Mouse (Mus musculus) urinary bladder, postnatal 10 days (tissue): ENCODE measurements around the gene Megf6.

Source experiments
- DNase-seq: peaks from one replicate; pipeline ENCODE4 v3.0.0; 2022; ENCODE audit warnings: low spot score

Megf6 gene

DNA sequence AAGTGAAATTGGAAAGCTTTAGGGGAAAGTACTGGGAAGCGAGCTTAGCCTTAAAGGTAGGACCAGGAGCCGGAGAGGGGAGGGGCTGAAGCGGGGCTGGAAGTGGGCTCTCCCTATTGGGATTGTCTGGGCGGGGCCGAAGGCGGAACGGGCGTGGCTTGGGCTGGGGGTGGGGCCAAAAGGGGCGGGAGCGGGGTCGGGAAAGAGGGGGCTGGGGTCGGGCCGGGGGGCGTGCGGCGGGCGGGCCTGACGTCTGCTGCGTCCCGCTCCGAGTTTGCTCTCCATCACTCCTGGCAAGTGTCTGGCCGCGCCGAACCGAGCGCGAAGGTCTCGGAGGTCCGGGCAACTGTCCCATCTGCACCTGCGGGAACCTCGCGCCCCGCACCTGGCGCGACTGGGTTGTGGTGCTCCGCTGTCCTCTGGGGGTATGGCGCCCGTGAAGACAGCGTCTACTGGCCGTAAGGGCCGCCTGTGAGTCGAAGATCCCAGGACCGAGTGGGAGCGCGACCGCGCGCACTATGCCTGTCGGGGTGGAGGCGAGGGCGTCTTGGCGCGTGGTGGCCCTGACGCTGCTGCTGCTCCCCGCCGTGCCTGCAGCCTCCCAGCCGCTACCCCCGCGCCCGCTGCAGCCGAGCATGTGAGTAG lies at the start of gene Megf6:
Gene Megf6, plus strand, starts transcription at position 225 of the 645 bp plus-strand sequence.
- DNase-seq: no peak

DNA sequence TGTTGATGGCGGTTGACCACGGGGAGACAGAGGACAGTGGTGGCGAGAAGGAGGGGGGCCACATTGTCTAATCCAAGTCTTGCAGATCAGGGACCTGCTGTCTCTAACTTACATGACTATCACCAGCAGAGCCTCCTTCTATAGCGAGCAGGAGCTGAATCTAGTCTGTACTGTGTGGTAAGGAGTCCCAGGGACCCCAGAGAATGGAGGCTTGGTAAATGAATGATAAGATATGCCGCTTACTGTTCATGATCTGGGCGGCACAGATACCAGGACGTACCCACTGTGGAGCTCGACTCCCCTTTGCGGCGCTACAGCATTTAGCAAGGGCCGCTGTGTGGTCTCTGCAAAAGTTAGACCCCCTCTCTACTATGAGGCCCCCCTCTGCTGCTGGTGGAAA lies 48.7 kb upstream of the Megf6 start:
- DNase-seq: no peak

DNA sequence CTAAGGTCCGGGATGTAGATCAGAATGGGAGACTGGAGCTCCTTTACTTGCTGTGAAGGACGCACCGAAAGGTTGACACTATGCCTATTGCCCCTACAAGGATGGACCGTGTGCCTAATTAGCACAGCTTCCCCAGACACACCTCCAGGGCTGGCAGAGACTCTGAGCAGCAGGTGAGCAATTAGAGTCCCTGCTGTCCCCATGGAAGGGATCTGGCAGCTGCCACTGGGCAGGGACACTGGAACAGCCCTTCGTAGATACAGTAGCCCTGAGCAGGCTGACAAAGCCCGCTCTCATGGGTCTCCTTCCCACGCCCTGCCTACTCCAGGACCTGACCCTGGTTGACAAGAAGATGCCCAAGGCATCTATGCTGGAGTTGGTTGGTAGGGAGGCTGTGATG lies 48.2 kb upstream of the Megf6 start:
- DNase-seq: no peak

DNA sequence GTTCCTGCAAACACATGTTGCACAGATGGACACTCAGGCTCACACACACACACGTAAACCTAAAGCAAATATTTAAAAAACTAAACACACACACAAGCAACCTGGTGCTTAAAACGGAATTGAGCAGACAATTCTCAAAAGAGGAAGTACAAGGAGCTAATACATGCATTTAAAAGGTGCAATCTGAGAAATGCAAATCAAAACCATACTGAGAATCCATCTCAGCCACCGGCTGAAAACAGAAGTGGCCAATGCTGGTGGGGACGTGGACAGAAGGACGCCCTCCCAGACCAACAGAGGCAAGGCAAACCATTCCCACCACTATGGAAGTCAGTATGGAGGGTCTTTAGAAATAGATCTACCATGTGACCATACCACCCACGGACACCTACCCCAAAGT lies 47.0 kb upstream of the Megf6 start:
- DNase-seq: no peak

DNA sequence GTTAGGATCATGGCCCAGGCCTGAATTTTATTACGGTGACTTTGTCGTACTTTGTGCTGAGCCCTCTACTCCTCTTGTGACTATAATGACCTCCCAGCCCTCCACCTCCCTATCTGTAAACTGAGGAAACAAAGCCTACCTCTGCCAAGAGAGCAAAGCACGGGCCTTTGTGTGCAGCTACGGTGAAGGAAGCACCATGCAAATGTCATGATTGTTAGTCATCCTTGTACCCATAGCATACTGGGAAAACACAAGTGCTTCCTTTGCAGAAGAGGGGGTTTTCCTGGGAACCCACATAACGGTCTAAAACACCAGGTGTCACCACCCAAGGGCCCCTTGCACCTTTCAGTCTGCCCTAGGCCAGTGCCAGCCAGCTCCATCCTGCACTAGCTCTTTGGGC lies 45.3 kb upstream of the Megf6 start:
- no peak for DNase-seq

DNA sequence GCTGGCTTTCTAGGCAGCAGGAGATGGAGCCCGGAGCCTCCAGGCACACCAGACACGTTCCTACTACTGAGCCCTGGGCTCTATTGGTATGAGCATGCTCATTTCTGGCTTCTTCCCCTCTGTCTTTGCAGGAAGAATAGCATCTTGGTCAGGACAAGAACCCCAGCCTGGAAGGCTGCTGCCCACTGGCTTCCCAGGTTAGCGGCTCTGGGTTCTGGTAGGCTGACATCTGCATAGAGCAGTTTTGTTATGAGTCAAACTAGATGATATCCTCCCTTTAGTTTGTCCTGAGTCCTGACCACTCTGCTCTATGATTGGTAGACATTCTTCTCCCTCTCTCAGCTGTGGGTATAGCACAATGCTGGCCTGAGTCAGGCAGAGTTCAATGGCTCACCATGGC lies 43.3 kb upstream of the Megf6 start:
- DNase-seq: no peak

DNA sequence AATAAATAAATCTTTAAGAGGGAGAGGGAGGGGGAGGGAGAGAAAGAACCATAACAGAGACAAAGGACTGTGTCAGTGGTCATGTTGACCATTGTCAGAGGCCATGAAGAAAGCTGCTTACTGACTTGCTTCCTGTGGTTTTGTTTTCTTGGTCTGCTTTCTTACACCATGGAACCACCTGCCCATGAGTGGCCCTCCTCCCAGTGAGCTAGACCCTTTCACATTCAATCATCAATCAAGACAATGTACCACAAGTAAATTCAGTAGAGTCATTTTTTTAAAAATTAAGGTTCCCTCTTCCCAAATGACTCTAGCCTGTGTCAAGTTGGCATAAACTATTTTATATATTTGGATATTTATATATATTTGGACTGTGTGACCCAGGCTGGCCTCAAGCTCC lies 40.6 kb upstream of the Megf6 start:
- no peak for DNase-seq

DNA sequence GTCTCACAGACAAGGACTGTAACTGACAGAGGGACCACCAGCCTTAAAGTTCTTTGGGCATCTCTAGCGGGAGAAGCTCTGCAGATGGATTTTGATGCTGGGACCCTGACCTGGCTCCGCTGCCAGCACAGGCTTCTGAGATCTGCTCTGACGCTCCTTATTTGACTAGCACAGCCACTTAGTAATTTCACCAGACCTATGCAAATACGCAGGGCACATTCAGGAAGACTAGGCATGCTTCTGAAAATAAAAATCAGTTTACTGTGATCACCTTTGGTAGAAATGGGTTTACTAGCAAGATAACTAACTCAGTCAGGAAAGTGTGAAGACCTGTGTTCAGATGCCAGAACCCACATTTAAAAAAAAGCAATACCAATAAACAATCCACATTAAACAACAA lies 38.6 kb upstream of the Megf6 start:
- DNase-seq: no peak

DNA sequence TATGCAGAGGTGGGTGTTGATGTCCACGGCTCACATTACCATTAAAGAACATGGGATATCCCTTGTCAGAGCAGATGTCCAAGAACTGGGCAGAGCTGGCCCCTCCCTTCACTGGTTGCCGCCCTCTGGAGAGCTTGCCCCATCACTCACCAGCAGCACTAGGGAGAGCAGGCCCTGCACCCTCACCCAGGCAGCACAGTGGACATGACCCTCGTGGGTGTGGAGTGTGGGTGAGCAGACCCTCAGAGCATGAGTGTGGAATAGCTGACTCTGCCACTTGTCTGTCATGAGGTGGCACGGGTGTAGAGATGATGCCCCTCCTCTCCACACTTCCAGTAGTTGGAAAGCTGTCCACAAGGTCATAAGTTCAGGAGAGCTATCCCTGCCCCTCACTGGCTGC lies 35.7 kb upstream of the Megf6 start:
- DNase-seq: no peak

DNA sequence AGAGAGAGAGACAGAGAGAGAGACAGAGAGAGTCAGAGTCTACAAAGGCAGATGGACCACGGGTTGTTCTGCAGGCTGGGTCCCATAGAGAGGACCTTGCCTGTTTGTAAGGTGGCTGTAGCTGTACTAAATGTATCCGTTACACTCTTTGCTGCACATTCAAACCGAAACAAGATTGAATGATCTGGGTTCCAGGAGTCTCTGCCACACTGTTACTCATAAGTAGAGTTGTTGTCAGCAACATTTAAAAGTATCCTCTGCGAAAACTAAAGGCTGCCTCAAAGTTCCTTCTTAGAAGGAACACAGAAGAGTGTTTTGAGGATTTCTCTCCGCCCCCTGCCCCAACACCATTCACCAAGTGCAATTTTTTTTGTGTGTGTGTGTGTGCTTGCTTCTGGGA lies 33.4 kb upstream of the Megf6 start:
- DNase-seq: no peak

DNA sequence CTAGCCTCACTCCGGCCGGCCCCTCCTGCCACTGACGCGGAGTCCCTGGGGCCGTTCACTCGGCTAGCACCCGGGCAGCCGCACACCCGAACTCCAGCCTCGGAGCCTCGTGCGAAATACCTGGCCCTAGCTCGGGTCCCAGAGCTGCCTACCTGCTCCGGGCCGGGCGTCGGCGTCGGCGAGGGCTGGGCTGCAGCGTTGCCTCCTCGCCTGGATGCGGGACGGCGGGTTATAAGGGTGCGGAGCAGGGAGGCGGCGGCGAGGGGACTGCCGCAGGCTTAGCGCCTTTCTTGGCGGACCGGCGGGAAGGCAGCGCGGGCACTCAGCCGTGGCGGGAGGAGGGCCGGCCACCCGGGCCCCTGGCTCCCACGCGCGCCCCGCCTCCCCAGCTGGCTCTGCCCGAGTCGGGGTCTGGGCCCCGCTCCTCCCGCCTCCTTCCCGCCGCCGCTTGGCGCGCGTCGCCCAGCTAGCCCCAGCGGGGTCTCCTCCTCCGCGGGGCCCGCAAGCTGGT lies 30.8 kb upstream of the Megf6 start:
- DNase-seq: no peak

DNA sequence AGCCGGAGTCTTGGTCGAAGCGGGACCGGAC lies 30.5 kb upstream of the Megf6 start, which contains the start of gene Trp73:
Gene Trp73, minus strand, starts transcription at position 27 of the 31 bp plus-strand sequence.
- no peak for DNase-seq

DNA sequence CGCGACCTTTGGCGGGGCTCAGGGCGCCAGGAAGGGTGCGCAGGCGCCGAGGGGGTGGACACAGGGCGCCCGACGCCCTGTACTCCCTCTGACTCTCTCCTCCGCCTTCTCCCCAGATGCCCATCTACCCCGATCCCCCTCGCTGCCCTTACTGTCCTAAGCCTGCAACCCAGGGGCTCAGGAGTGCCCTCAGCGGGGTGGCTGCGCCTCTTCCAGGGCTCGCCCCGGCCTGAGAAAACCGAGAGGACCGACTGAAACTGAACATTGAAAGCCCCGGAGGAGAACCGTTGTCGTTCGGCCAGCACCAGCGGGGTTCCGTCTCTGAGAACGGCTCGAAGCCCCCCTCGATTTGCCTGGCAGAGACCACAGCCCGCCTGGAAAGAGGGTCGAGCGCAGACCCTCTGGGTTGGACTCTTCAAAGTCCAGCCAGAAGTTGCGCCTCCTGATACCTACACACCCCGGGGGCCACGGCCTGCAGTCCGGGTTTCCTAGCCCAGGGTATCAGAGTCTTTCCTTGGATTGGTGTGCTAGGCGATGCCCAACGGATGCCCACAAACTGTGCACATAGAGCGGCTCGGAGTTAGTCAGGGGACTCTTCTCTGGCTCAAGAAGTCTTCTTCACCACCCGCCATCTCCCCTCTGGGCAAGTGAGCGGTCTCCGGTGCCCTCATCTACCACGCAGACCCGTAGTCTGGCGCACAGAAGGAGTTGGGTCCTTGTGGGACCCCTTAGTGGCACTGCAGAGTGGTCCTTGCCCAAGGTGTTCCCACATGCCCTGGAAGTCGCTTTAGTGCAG lies 30.1 kb upstream of the Megf6 start:
- DNase-seq: no peak

DNA sequence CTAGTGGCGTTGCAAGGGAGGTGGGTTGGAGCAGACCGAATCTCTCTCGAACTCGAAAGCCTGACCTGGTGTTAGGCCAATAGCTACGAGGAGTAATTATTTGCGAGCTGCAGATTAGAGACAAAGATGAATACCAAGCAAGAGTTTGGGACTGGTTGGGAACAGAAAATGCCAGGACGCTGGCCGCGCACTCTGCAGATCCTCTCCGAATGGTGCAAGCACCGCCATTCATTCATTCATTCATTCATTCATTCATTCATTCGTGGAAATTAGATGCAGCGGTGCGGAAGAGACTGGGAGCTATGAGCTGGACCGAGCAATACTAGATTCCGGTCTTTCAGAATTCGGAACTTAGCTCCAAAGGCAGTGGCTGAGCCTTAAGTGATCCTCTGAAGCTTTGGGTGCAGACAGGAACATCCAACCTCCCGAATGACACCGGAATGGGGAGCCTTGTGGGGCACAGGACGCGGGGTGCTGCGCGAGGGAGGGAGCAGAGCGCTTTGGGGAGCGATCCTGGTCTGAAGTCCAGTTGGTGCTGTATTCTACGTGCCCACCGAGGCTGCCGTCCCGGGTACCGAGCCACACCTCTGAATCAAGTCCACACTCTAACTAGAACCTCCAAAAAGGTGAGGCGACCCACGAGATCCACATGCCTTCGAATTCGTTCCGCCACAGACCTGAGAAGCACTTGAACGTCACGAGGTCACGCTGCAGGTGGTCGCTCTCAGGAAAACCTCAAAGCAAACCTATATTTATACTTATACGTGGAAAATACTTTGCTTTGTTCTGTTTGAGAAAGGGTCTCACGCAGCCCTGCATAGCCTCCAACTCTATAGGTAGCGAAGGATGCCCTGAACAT lies 29.3 kb upstream of the Megf6 start:
- DNase-seq: no peak

DNA sequence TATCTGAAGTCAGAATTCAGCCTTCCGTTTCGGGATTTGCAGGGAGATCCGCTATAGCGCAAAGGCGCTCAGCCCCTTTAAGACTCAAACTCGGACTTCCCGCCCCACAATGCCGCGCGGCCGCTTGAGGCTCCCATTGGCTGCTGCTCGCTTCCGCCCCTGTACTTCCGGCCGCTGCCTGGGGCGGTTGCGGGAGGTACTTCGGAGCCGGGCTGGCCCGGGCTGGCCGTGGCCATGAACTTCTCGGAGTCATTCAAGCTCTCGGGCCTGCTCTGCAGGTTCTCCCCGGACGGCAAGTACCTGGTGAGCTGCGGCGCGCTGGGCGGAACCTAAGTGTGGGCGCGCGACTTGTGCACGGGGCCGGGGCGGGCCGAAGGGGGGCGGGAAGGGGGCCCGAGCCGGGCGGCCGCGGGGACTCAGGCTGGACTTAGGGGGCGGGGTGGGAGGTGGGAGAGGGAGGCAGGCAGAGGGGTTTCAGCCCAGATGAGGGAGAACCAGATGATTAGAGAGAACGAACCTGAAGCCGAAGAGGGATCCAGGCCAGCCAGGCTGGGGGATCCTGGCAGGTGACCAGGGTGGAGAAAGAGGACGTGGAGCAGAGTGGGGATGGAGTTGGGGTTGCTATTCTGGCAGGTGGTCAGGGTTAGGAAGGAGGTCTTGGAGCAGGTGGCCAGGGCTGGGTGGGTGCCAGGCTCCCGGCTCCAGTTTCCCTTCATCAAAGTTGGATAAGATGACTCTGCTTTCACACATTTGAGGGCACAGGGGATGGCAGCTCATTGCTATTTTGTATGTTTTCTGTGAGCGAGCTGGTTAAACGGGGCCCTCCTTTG lies 28.1 kb upstream of the Megf6 start, which contains the start of gene Wrap73:
Gene Wrap73, plus strand, starts transcription at position 162 of the 830 bp plus-strand sequence.
- peak; percentile 59 for DNase-seq

DNA sequence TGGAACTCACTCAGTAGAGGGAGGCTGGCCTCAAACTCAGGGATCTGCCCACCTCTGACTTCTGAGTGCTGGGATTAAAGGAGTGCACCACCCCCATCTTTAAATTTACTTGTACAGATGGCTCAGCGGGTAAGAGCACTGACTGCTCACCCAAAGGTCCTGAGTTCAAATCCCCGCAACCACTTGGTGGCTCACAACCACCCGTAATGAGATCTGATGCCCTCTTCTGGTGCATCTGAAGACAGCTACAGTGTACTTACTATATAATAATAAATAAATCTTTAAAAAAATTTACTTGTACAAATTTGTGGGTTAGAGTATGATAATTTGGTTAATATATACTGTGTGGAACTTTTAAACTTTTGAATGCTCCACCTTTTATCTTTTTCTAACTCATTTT lies 25.8 kb upstream of the Megf6 start:
- no peak for DNase-seq

DNA sequence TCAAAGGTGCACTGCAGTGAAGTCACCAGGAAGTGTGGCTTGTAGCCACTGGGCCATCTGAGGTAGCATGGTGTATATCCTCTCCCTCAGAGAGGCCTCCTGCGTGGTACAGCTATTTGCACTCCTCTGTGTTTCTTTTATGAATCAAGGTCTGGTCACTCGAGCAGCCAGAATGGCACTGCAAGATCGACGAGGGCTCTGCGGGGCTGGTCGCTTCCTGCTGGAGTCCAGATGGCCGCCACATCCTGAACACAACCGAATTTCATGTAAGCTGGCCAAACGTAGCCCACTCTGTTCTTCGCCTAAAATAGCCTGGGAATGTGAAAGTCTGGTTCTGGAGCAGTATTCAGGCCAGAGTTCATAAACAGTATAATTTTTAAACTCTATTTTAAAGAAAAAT lies 24.2 kb upstream of the Megf6 start:
- no peak for DNase-seq

DNA sequence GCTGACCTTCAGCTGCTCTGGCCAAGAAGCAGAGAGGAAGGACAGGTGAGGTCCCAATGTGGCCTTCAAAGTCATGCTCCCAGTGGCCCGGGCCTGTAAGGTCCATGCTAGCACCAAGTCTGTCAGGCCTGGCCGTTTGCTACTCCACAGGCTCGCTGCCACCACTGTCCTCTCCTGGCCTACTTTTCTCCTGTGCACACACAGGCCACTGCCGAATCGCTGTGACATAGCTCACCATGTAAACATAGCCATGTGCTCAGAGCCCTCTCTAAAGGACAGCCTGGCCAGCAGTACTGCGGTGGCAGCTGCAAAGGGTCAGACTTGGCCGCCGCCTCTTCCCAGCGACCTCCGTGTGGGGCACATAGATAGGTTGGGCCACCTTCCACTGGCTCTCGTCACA lies 16.4 kb upstream of the Megf6 start:
- no peak for DNase-seq

DNA sequence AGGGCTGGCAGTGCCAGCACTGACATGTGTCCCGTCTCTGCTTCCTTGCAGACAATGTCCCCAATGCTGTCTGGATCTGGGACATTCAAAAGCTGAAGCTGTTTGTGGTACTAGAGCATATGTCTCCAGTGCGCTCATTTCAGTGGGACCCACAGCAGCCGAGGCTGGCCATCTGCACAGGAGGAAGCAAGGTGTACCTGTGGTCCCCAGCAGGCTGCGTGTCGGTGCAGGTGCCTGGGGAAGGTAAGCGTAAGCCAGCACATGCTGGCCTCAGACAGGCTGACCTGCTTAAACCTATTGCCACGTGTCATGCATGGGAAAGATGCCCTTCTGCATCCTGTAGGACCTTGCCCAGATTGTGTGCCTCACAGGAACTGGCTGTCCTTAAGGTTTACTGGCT lies 14.5 kb upstream of the Megf6 start:
- no peak for DNase-seq

DNA sequence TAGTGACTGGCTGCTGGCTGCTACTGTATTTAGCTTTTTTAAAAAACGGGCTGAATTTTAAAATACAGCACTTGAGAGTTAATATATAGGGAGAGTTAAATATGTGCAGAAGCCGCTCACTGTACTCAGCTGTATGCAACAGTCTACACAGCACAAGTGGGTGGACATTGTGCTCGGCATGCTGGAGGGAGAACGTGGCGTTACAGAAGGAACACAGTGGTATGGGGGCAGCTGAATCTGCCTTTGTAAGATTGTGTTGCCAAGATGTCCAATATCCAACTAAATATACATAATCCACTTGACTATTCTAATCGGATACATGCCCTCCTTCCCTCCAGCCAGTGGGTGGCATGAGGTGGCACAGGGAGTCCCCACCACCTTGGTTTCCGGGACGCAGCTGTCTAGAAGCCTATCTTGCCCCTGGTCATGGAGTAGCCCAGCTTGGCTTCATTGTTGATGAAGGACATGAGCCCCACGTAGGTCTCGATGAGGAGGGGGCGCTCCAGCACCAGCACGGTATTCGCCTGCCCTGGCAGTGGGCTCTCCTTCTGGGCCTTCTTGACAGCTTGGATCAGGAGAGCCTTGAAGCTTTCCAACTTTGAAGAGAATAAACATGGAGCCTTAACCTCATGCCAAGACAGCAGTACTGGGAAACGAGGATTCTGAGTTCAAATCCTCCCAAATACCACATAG lies 12.4 kb upstream of the Megf6 start:
- DNase-seq: no peak

DNA sequence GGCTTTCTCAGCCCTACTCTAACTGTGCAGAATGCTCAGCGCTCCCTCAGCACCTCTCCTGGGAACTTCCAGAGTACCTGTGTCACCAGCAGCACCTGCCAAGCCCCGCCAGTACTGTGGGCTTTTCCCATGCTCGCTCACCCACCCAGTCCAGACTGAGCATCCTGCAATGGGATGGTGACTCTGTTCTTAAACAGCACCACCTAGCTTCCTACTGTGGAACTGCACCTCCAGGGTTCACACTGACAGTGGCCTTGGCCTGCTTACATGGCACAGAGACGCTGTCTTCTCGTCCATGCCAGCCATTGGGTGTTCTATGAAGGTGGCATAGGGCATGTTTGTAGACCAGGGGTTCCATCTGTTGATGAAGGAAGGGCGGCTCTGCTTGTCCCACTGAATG lies 11.5 kb upstream of the Megf6 start:
- peak; percentile 57 for DNase-seq
